Mouse (Mus musculus) neural tube, embryonic 14.5 days (tissue): ENCODE measurements around the gene Arrdc2. TPM values are rescaled to one million over a fixed set of nuclear protein-coding genes. Genes with fewer than 3 reads are reported as not detected.
A peak's percentile ranks its signal among the peaks of the same experiment; 100 is the strongest.

ENCODE experiments used
- ATAC-seq: fragments of 200-750 bp; cut with Nextera tagmentation; 2 replicates; pipeline ENCODE4 v1.8.0; 2017; ENCODE audit warnings: low read depth, mild to moderate bottlenecking, moderate TSS enrichment, moderate library complexity
- H3K27ac ChIP-seq: fragments of 300-500 bp; sonication (generic); 2 replicates; pipeline ENCODE4 v1.5.1; 2014; ENCODE audit warnings: low read depth, mild to moderate bottlenecking, control low read depth, low read length, moderate library complexity, mixed read lengths
- H3K27me3 ChIP-seq: fragments of 300-500 bp; sonication (generic); 2 replicates; pipeline ENCODE4 v1.6.1; 2014; ENCODE audit warnings: low read length; ENCODE audit not compliant: control insufficient read depth, insufficient read depth
- H3K36me3 ChIP-seq: fragments of 300-500 bp; sonication (generic); 2 replicates; pipeline ENCODE4 v1.6.1; 2014; ENCODE audit warnings: low read length, mixed read lengths; ENCODE audit not compliant: control insufficient read depth, insufficient read depth
- H3K4me1 ChIP-seq: fragments of 300-500 bp; sonication (generic); 2 replicates; pipeline ENCODE4 v1.6.1; 2014; ENCODE audit warnings: low read length; ENCODE audit not compliant: control insufficient read depth, insufficient read depth
- H3K4me2 ChIP-seq: fragments of 300-500 bp; sonication (generic); 2 replicates; pipeline ENCODE4 v1.6.1; 2014; ENCODE audit warnings: mild to moderate bottlenecking, low read depth, low read length, control low read depth
- H3K4me3 ChIP-seq: fragments of 300-500 bp; sonication (generic); 2 replicates; pipeline ENCODE4 v1.5.1; 2014; ENCODE audit warnings: low read depth, low read length, control low read depth, mixed read lengths
- H3K9ac ChIP-seq: fragments of 300-500 bp; sonication (generic); replicated peaks from 2 replicates; pipeline ENCODE4 v1.6.1; 2014; ENCODE audit warnings: low read depth, mild to moderate bottlenecking, control low read depth, low read length, mixed read lengths
- H3K9me3 ChIP-seq: fragments of 300-500 bp; sonication (generic); 2 replicates; pipeline ENCODE4 v1.6.1; 2016; ENCODE audit warnings: low read length; ENCODE audit not compliant: control insufficient read depth
- WGBS: fragments of 180-500 bp; shearing (Covaris S2); extraction: QIAGEN DNeasy Blood & Tissue Kit; methylation state at CpG from one replicate; pipeline ENCODE4 v1.1.7; 2014; 5-methylcytosine and 5-hydroxymethylcytosine counted together
- polyA plus RNA-seq: library from polyadenylated mRNA; unstranded; fragments of >200 nt; fragmentation: Nextera tagmentation; extraction: Ambion mirVana; gene quantifications from 2 replicates; pipeline ENCODE4 v1.2.1, GENCODE M21; 2014

Arrdc2 gene
- polyA plus RNA-seq, 1 experiment from 2014 or later, result 9.3 TPM

- Histone ChIP-seq H3K4me3 (no peak overlapping the region), H3K27ac (no peak overlapping the region), H3K9me3 (no peaks in the 10 kb centered on the region), H3K27me3 (peaks cover 9% of the 10 kb centered on the region; the same call in 1 of the 2 replicates), H3K36me3 (no peaks in the 10 kb centered on the region), H3K9ac (no peak overlapping the region), H3K4me2 (no peak overlapping the region), H3K4me1 (no peaks in the 10 kb centered on the region)
- no peak for ATAC-seq
- WGBS, result 78% methylated on average over 8 of the region's 8 CpGs
Measured at GRCm38 (mm10) chr8:70808955-70809701, 30.4 kb downstream of the Arrdc2 start.

GRCm38 (mm10) chr8:70808239-70808638 is 31.3 kb downstream of the Arrdc2 start, which contains the start of gene Il12rb1:
Gene Il12rb1 (plus strand): TSS chr8:70808449.
- Histone ChIP-seq H3K27ac (no peak within 1 kb of the TSS), H3K4me3 (no peak within 1 kb of the TSS), H3K4me2 (no peak within 1 kb of the TSS), H3K9me3 (no peaks in the 10 kb centered on the region), H3K4me1 (peaks cover 5% of the 10 kb centered on the region; the same call in 1 of the 2 replicates), H3K9ac (no peak within 1 kb of the TSS), H3K27me3 (peaks cover 16% of the 10 kb centered on the region; the same call in 1 of the 2 replicates), H3K36me3 (no peaks in the 10 kb centered on the region)
- 57% methylated on average over 5 of the region's 5 CpGs for WGBS
- no peak for ATAC-seq

DNA sequence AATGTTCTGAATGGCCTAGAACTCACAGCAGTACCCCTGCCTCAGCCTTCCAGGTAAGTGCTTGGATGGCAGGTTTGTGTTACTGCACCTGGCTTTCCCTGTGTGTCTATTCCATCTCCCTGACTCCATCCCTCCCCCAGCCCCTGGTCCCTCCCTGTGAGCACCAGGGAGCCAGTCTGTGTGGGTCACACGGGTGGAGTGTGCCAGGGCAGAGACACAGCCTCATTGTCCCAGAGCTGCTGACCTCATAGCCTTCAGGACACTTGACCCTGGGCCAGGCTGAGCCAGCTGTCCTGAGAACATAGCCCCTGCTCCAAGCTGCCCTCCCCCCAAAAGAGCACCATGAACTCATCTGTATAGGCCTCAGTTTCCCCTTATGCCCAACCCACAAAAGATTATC is 32.2 kb downstream of the Arrdc2 start:
- Histone ChIP-seq H3K36me3 (no peaks in the 10 kb centered on the region), H3K27ac (no peak overlapping the region), H3K4me3 (no peak overlapping the region), H3K4me1 (peaks cover 5% of the 10 kb centered on the region; the same call in 1 of the 2 replicates), H3K27me3 (peaks cover 16% of the 10 kb centered on the region), H3K9ac (no peak overlapping the region), H3K4me2 (no peak overlapping the region), H3K9me3 (no peaks in the 10 kb centered on the region)
- WGBS, result 68% methylated on average over 1 of the region's 1 CpGs
- no peak for ATAC-seq

- H3K4me2 ChIP-seq, result no peak overlapping the region
- no peaks in the 10 kb centered on the region for H3K36me3 ChIP-seq
- H3K4me1 ChIP-seq, result peaks cover 5% of the 10 kb centered on the region; the same call in 1 of the 2 replicates
- ATAC-seq, result no peak
- H3K27me3 ChIP-seq, result peaks cover 16% of the 10 kb centered on the region
- no peak overlapping the region for H3K4me3 ChIP-seq
- no peak overlapping the region for H3K27ac ChIP-seq
- WGBS, result 75% methylated on average over 4 of the region's 4 CpGs
- H3K9ac ChIP-seq, result no peak overlapping the region
- H3K9me3 ChIP-seq, result no peaks in the 10 kb centered on the region
Measured at GRCm38 (mm10) chr8:70806541-70806940, 33.0 kb downstream of the Arrdc2 start.

DNA sequence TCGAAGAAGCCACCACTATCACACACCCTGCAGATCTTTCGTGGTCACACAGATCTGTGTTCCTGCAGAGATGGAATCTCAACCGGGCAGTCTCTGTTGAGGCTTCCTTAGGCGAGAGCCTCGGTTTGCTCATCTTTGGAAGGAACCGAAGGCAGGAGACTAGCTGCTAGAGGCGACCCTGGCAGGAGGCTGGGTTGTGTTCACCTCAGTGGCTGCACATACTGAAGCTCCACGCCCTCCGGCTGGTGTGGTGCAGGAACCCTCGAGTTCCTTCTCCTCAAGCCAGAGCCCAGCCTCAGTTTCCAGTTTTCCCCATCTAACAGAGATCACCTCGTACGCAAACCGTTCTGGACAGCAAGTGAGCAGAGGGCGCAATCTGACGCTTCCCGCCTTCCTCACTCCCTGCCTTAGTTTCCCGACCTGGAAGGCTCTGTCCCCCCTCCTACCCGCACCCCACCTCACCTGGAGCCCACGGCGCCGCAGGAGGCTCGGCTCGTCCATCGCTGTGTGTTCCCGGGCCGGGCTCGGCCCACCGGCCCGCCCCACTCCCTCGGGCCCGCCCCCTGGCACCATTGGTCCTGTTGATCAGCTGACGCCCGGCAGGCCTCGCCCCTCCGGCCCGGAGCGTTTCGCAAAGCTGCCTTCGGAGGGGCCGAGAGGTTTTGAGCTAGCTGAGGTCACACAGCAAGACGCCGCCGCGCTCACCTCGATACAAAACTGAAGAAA is 34.9 kb downstream of the Arrdc2 start, which contains the start of gene Mast3:
Gene Mast3 (minus strand): TSS at position 574 of the 726 bp plus-strand sequence.
- Histone ChIP-seq H3K4me1 (peaks cover 5% of the 10 kb centered on the region; the same call in 1 of the 2 replicates), H3K4me3 (peak within 1 kb of the TSS; percentile 44), H3K36me3 (no peaks in the 10 kb centered on the region), H3K27me3 (peaks cover 17% of the 10 kb centered on the region), H3K4me2 (peak within 1 kb of the TSS; percentile 65), H3K9ac (peak within 1 kb of the TSS; percentile 25; the same call in 1 of the 2 replicates), H3K9me3 (no peaks in the 10 kb centered on the region), H3K27ac (no peak within 1 kb of the TSS)
- peak; percentile 87 for ATAC-seq
- WGBS, result 1% methylated on average over 44 of the region's 45 CpGs

DNA sequence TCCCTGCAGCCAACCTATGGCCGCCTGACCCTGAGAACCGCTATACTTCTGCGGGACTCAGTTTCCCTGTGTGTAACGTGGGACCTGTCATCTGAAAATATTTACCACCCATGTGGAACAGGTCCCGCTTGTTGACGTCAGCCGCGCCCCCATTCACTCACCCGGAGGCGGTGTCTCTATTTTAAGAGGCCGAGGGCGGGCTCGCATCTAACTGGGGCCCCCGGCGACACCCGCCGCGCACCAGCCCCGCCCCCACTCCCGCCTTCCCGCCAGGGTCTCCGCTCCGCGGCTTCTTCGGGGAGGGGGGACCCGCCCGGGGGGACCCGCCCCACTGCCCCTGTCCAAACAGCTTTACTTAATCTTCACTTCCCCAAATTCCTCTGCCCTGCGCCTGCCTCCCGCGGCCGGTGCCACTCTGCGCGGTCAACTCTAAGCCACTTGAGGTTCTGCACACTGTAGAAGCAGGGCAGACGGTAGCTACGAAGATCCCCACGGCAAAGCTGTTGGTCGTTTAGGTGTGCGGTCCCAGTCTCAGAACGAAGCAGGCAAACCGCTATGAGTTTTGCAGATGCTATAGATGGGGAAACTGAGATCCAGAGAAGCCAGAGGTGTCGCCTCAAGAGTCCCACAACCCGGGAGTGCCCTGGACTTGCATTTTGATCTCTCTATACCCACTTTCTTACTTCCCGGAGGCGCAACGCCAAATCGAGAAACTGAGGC is 35.6 kb downstream of the Arrdc2 start:
- 2% methylated on average over 44 of the region's 47 CpGs for WGBS
- Histone ChIP-seq H3K9ac (0 out of 2 replicates have a peak overlapping the region, but pooled peaks have one; percentile 25), H3K27ac (no peak overlapping the region), H3K4me3 (peak overlapping the region; percentile 44), H3K36me3 (no peaks in the 10 kb centered on the region), H3K9me3 (no peaks in the 10 kb centered on the region), H3K4me2 (peak overlapping the region; percentile 65), H3K27me3 (peaks cover 23% of the 10 kb centered on the region), H3K4me1 (peaks cover 5% of the 10 kb centered on the region; the same call in 1 of the 2 replicates)
- ATAC-seq, result 0 out of 2 replicates have a peak, but pooled peaks have one; percentile 15

- Histone ChIP-seq H3K4me3 (no peak overlapping the region), H3K9ac (no peak overlapping the region), H3K36me3 (no peaks in the 10 kb centered on the region), H3K9me3 (no peaks in the 10 kb centered on the region), H3K27me3 (peaks cover 25% of the 10 kb centered on the region), H3K4me2 (no peak overlapping the region), H3K27ac (no peak overlapping the region), H3K4me1 (peaks cover 9% of the 10 kb centered on the region; the same call in 1 of the 2 replicates)
- ATAC-seq, result no peak
- 73% methylated on average over 11 of the region's 11 CpGs for WGBS
Measured at GRCm38 (mm10) chr8:70802786-70803510, 36.6 kb downstream of the Arrdc2 start.

- no peak for ATAC-seq
- Histone ChIP-seq H3K4me2 (no peak overlapping the region), H3K27me3 (peaks cover 25% of the 10 kb centered on the region), H3K4me3 (no peak overlapping the region), H3K9me3 (no peaks in the 10 kb centered on the region), H3K27ac (no peak overlapping the region), H3K9ac (no peak overlapping the region), H3K4me1 (peaks cover 11% of the 10 kb centered on the region; the same call in 1 of the 2 replicates), H3K36me3 (no peaks in the 10 kb centered on the region)
- 71% methylated on average over 1 of the region's 1 CpGs for WGBS
Measured at GRCm38 (mm10) chr8:70801830-70802229, 37.7 kb downstream of the Arrdc2 start.
